Mouse (Mus musculus) ES-E14 (cell line): Measurements from ENCODE around the gene Tiparp.

Experiments used
- CHD2 ChIP-seq: IDR thresholded peaks from 2 replicates; pipeline ENCODE4 v1.6.1; 2014; ENCODE audit warnings: mild to moderate bottlenecking, low read depth, low read length, inconsistent platforms
- HCFC1 ChIP-seq: IDR thresholded peaks from 2 replicates; pipeline ENCODE4 v1.6.1; 2012; ENCODE audit warnings: low read length, inconsistent platforms, borderline replicate concordance; ENCODE audit not compliant: insufficient read depth
- MAFK ChIP-seq: IDR thresholded peaks from 2 replicates; pipeline ENCODE4 v1.6.1; 2014; ENCODE audit warnings: mild to moderate bottlenecking, low read depth, low read length, inconsistent platforms; ENCODE audit not compliant: insufficient read depth
- ZC3H11A ChIP-seq: IDR thresholded peaks from 2 replicates; pipeline ENCODE4 v1.6.1; 2012; ENCODE audit warnings: low read depth, mild to moderate bottlenecking, inconsistent platforms, low read length, borderline replicate concordance

DNA sequence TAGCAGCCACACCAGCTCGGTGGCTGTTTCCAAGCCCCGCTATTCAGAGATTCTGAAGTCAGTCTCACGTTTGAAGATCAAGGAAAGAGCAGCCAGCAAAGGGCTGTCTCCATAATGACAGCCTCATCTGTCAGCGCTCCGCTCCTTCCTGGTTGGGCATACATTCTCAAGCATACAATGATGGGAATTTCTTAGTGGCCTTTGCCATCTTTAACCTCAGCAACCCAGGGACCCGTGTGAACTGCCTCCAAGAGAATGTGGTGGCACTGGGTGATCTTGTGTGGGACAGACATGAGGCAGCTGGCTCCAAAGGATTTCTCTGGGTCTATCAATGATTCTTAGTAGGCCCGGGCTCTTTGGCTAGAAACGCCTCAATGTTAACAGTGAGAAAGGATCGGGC lies 34.0 kb downstream of the Tiparp start:
- TF ChIP-seq ZC3H11A (no peak), MAFK (no peak), HCFC1 (no peak), CHD2 (no peak)
